Mouse (Mus musculus) heart, embryonic 13.5 days (tissue): ENCODE data around the gene Ccnyl1. TPM values are rescaled to one million over a fixed set of nuclear protein-coding genes. Genes with fewer than 3 reads are reported as not detected.

Experiments
- ATAC-seq: fragments of 200-750 bp; cut with Nextera tagmentation; 2 replicates; pipeline ENCODE4 v1.8.0; 2017; ENCODE audit warnings: moderate TSS enrichment; ENCODE audit not compliant: insufficient number of reproducible peaks, low FRiP score, low TSS enrichment; ENCODE audit errors: extremely low read depth
- H3K27ac ChIP-seq: fragments of 300-500 bp; sonication (generic); replicated peaks from 2 replicates; pipeline ENCODE4 v1.5.1; 2015; ENCODE audit warnings: moderate library complexity, mild to moderate bottlenecking, inconsistent platforms
- H3K27me3 ChIP-seq: fragments of 300-500 bp; sonication (generic); replicated peaks from 2 replicates; pipeline ENCODE4 v1.6.1; 2015; ENCODE audit warnings: mild to moderate bottlenecking, inconsistent platforms
- H3K36me3 ChIP-seq: fragments of 300-500 bp; sonication (generic); 2 replicates; pipeline ENCODE4 v1.6.1; 2015; ENCODE audit warnings: mild to moderate bottlenecking, inconsistent platforms
- H3K4me1 ChIP-seq: fragments of 300-500 bp; sonication (generic); 2 replicates; pipeline ENCODE4 v1.6.1; 2015; ENCODE audit warnings: inconsistent platforms
- H3K4me2 ChIP-seq: fragments of 300-500 bp; sonication (generic); 2 replicates; pipeline ENCODE4 v1.6.1; 2015; ENCODE audit warnings: inconsistent platforms, mild to moderate bottlenecking, moderate library complexity
- H3K4me3 ChIP-seq: fragments of 300-500 bp; sonication (generic); 2 replicates; pipeline ENCODE4 v1.5.1; 2015; ENCODE audit warnings: moderate library complexity, mild to moderate bottlenecking, inconsistent platforms
- H3K9ac ChIP-seq: fragments of 300-500 bp; sonication (generic); 2 replicates; pipeline ENCODE4 v1.6.1; 2015; ENCODE audit warnings: inconsistent platforms, mild to moderate bottlenecking, moderate library complexity
- H3K9me3 ChIP-seq: fragments of 300-500 bp; sonication (generic); 2 replicates; pipeline ENCODE4 v1.6.1; 2016; ENCODE audit warnings: inconsistent platforms
- WGBS: fragments of 180-500 bp; shearing (Covaris S2); methylation state at CpG from one replicate; pipeline ENCODE4 v1.1.7; 2015; ENCODE audit warnings: mixed read lengths; 5-methylcytosine and 5-hydroxymethylcytosine counted together
- polyA plus RNA-seq: library from polyadenylated mRNA; unstranded; fragments of >200 nt; fragmentation: Nextera tagmentation; extraction: Ambion mirVana; gene quantifications from 2 replicates; pipeline ENCODE4 v1.2.1, GENCODE M21; 2015

Ccnyl1 gene
- polyA plus RNA-seq, 1 experiment from 2014 or later: 3.9 TPM

GRCm38 (mm10) chr1:64705230-64705629 lies 15.0 kb downstream of the Ccnyl1 start:
- H3K9me3 ChIP-seq: no peaks in the 10 kb centered on the region
- no peaks in the 10 kb centered on the region for H3K27me3 ChIP-seq
- peaks cover 50% of the 10 kb centered on the region for H3K36me3 ChIP-seq
- H3K4me2 ChIP-seq: no peak overlapping the region
- H3K27ac ChIP-seq: no peak overlapping the region
- H3K4me3 ChIP-seq: no peak overlapping the region
- H3K9ac ChIP-seq: no peak overlapping the region
- peaks cover 5% of the 10 kb centered on the region; the same call in 1 of the 2 replicates for H3K4me1 ChIP-seq
- 42% methylated on average over 6 of the region's 6 CpGs for WGBS
- no peak for ATAC-seq

DNA sequence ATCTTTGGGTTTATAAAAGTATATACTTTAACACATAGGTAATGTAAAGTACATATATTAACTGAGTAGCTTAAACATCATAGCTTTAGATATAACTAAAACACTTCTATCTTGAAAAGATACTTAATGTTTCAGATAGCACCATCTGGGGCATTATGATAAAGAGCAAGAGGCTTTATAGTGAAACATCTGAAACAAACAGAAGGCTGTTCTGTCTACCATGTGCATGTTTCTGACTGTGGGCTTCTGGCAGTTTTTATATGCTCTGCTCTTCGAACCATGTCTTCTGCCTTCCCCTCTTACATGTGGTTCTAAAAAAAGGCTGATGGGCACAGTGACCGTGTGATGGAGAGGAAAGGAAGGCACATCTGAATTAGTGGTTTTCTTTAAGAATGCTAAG lies 16.4 kb downstream of the Ccnyl1 start:
- 84% methylated on average over 2 of the region's 2 CpGs for WGBS
- peaks cover 43% of the 10 kb centered on the region for H3K36me3 ChIP-seq
- H3K4me2 ChIP-seq: no peak overlapping the region
- H3K4me1 ChIP-seq: peaks cover 3% of the 10 kb centered on the region; the same call in 1 of the 2 replicates
- H3K27ac ChIP-seq: no peak overlapping the region
- H3K27me3 ChIP-seq: no peaks in the 10 kb centered on the region
- H3K9ac ChIP-seq: no peak overlapping the region
- no peaks in the 10 kb centered on the region for H3K9me3 ChIP-seq
- H3K4me3 ChIP-seq: no peak overlapping the region
- no peak for ATAC-seq

- ATAC-seq: no peak
- no peaks in the 10 kb centered on the region for H3K27me3 ChIP-seq
- WGBS: 18% methylated on average over 2 of the region's 2 CpGs
- peaks cover 37% of the 10 kb centered on the region for H3K36me3 ChIP-seq
- no peak overlapping the region for H3K9ac ChIP-seq
- H3K4me2 ChIP-seq: no peak overlapping the region
- peaks cover 2% of the 10 kb centered on the region for H3K4me1 ChIP-seq
- H3K9me3 ChIP-seq: no peaks in the 10 kb centered on the region
- no peak overlapping the region for H3K27ac ChIP-seq
- H3K4me3 ChIP-seq: no peak overlapping the region
Measured at GRCm38 (mm10) chr1:64709891-64710290, 19.6 kb downstream of the Ccnyl1 start.

- no peak overlapping the region for H3K4me2 ChIP-seq
- H3K27me3 ChIP-seq: no peaks in the 10 kb centered on the region
- peaks cover 35% of the 10 kb centered on the region for H3K36me3 ChIP-seq
- WGBS: 83% methylated on average over 14 of the region's 14 CpGs
- H3K9ac ChIP-seq: no peak overlapping the region
- ATAC-seq: no peak
- no peaks in the 10 kb centered on the region for H3K9me3 ChIP-seq
- peaks cover 24% of the 10 kb centered on the region for H3K4me1 ChIP-seq
- H3K4me3 ChIP-seq: no peak overlapping the region
- H3K27ac ChIP-seq: no peak overlapping the region
Measured at GRCm38 (mm10) chr1:64712006-64712760, 21.9 kb downstream of the Ccnyl1 start.

GRCm38 (mm10) chr1:64715458-64715857 lies 25.2 kb downstream of the Ccnyl1 start:
- peak overlapping the region; percentile 65 for H3K27ac ChIP-seq

DNA sequence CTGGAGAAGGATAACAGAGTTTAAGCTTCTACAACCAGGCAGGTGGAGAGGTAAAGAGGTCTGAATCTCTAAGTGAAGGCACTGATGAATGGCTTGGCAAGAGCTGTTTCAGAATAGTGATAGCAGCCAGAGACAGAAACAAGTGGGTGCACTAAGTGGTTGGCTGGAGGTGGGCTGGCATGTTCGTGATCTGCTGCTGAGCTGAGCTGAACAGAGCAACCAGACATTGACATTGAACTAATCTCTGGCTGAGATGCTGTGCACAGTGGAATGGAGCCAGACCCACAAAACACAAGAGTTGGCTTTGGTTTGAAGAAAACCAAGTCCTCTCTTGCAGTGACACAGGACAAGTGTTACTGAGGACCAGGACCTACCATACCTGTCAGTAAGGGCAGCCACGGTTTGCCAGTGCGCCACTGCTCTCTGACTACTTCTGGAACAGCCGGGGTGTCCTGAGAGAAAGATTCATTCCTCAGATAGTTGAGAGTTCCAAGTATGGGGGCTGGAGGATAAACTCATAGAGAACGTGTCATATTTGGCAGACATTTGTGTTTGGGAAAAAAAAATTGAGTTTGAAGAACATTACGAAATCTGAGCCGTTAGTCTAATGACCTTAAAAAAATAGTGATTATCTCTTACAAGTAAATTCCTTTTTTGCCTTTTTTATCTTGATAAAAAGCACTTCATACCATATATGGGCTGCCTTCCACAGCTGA lies 26.5 kb downstream of the Ccnyl1 start:
- ATAC-seq: no peak
- H3K9ac ChIP-seq: no peak overlapping the region
- no peaks in the 10 kb centered on the region for H3K27me3 ChIP-seq
- peak overlapping the region; percentile 25; the same call in 1 of the 2 replicates for H3K27ac ChIP-seq
- peaks cover 44% of the 10 kb centered on the region for H3K4me1 ChIP-seq
- no peak overlapping the region for H3K4me3 ChIP-seq
- 64% methylated on average over 7 of the region's 7 CpGs for WGBS
- H3K36me3 ChIP-seq: peaks cover 48% of the 10 kb centered on the region
- H3K9me3 ChIP-seq: no peaks in the 10 kb centered on the region
- H3K4me2 ChIP-seq: no peak overlapping the region

More at GRCm38 (mm10) chr1:64715458-64715857, 25.2 kb downstream of the Ccnyl1 start:
- ATAC-seq: no peak
- H3K9ac ChIP-seq: no peak overlapping the region
- no peak overlapping the region for H3K4me3 ChIP-seq
- H3K4me2 ChIP-seq: no peak overlapping the region
- H3K36me3 ChIP-seq: peaks cover 39% of the 10 kb centered on the region
- peaks cover 35% of the 10 kb centered on the region for H3K4me1 ChIP-seq
- 57% methylated on average over 2 of the region's 2 CpGs for WGBS
- no peaks in the 10 kb centered on the region for H3K27me3 ChIP-seq
- H3K9me3 ChIP-seq: no peaks in the 10 kb centered on the region

GRCm38 (mm10) chr1:64717504-64717903 lies 27.2 kb downstream of the Ccnyl1 start:
- peaks cover 44% of the 10 kb centered on the region for H3K4me1 ChIP-seq
- peaks cover 52% of the 10 kb centered on the region for H3K36me3 ChIP-seq
- H3K4me3 ChIP-seq: no peak overlapping the region
- no peaks in the 10 kb centered on the region for H3K27me3 ChIP-seq
- no peak overlapping the region for H3K27ac ChIP-seq
- H3K9ac ChIP-seq: no peak overlapping the region
- no peaks in the 10 kb centered on the region for H3K9me3 ChIP-seq
- ATAC-seq: no peak
- H3K4me2 ChIP-seq: no peak overlapping the region

DNA sequence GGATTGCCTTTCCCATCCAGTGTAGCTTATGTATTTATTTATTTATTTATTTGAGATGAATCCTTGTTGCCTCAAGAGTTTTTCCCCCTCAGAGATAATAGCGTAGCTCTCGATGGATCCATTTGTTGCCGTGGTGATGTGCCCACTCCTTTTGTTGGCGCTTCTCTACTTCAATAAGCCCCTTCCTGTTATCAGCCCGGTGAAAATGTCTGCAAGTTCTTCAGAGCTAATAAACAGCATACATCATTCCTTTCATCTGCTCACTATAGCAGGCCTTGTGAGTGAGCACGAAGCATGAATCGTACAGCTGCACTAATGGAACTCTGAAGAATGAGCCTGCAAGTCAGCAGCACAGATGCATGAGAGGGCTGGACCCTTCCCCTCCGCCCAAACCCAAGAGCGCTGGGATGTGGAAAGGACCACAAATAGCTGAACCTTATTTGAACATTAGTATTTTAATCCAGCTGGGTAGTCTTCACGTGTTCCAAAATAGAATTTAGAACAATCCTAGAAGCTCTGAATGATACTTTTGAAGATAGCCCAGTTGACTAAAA lies 30.9 kb downstream of the Ccnyl1 start:
- WGBS: 69% methylated on average over 10 of the region's 10 CpGs

DNA sequence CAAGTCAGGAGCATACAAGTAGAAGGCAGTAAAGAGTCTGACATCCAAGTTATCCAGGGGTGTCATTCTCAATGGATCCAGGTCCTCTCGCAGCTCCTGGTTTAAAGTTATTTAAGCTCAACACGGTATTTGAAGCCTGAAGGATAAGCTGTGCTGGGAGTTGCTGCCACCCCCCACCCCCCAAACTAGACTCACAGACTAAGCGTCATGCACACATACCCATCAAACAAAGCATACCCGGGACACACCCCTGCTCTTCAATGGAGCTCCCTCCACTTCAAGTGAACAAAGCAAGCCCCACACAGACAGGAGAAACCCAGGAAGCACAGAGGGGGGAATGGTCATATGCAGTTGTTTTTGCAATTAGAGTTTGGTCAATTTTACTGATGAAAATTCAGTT lies 39.8 kb downstream of the Ccnyl1 start:
- H3K9me3 ChIP-seq: no peaks in the 10 kb centered on the region
- no peak overlapping the region for H3K4me3 ChIP-seq
- peaks cover 15% of the 10 kb centered on the region for H3K27me3 ChIP-seq
- no peak overlapping the region for H3K4me2 ChIP-seq
- H3K36me3 ChIP-seq: peaks cover 16% of the 10 kb centered on the region
- no peak overlapping the region for H3K9ac ChIP-seq
- H3K4me1 ChIP-seq: peaks cover 35% of the 10 kb centered on the region
- WGBS: 85% methylated on average over 4 of the region's 4 CpGs
- no peak overlapping the region for H3K27ac ChIP-seq
- no peak for ATAC-seq

More for the DNA sequence above, 30.9 kb downstream of the Ccnyl1 start:
- no peak overlapping the region for H3K9ac ChIP-seq
- no peak for ATAC-seq
- no peak overlapping the region for H3K4me3 ChIP-seq
- no peaks in the 10 kb centered on the region for H3K27me3 ChIP-seq
- H3K27ac ChIP-seq: no peak overlapping the region
- H3K36me3 ChIP-seq: peaks cover 56% of the 10 kb centered on the region
- no peaks in the 10 kb centered on the region for H3K9me3 ChIP-seq
- H3K4me1 ChIP-seq: peaks cover 30% of the 10 kb centered on the region
- H3K4me2 ChIP-seq: no peak overlapping the region

DNA sequence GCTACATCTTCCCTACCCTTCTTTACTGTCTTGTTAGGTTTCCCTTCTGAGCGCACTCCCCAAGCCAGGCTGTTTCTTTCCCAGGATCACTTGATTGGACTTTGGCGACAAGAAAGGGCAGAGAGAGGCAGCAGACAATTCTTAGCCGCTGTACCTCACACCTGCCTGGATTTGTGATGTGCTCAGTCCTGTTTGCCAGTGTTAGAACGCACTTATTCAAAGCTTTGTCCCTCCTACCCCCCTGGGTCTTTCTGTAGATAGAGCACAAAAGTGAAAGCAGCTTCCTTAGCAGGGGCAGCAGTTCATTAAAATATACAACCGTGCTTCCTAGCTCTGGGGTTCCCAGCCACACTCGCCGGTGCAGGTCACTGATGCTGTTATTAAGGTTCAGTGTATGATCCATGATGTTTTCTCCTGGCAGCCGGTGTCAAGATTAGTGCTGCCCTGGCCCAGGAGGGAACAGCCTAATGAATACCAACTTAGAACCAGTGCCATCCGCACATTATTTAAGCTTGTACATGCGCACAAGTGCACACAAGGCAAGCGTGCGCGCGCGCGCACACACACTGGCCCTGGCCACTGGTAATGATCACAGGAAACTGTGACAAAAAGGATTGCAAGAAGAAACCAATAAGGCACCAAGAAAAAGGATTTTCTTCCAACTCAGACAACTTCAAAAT lies 41.2 kb downstream of the Ccnyl1 start:
- Histone ChIP-seq H3K4me3 (peak overlapping the region; percentile 13; the same call in 1 of the 2 replicates), H3K27me3 (peaks cover 26% of the 10 kb centered on the region), H3K9me3 (no peaks in the 10 kb centered on the region), H3K4me1 (peaks cover 50% of the 10 kb centered on the region), H3K36me3 (peaks cover 6% of the 10 kb centered on the region; the same call in 1 of the 2 replicates), H3K9ac (peak overlapping the region; percentile 12; the same call in 1 of the 2 replicates), H3K4me2 (peak overlapping the region; percentile 99), H3K27ac (no peak overlapping the region)
- no peak for ATAC-seq
- WGBS: 75% methylated on average over 16 of the region's 16 CpGs

GRCm38 (mm10) chr1:64732161-64732560 lies 41.9 kb downstream of the Ccnyl1 start:
- peak overlapping the region; percentile 13; the same call in 1 of the 2 replicates for H3K4me3 ChIP-seq
- 23% methylated on average over 10 of the region's 10 CpGs for WGBS
- no peaks in the 10 kb centered on the region for H3K9me3 ChIP-seq
- peak overlapping the region; percentile 99 for H3K4me2 ChIP-seq
- no peak overlapping the region for H3K27ac ChIP-seq
- no peak for ATAC-seq
- peaks cover 51% of the 10 kb centered on the region for H3K4me1 ChIP-seq
- peak overlapping the region; percentile 61; the same call in 1 of the 2 replicates for H3K9ac ChIP-seq
- H3K27me3 ChIP-seq: peaks cover 26% of the 10 kb centered on the region
- peaks cover 6% of the 10 kb centered on the region; the same call in 1 of the 2 replicates for H3K36me3 ChIP-seq
